Mouse (Mus musculus): Measurements from ENCODE around the gene Chp2. TPM values are rescaled to one million over a fixed set of nuclear protein-coding genes. Genes with fewer than 3 reads are reported as not detected.
A peak's percentile ranks its signal among the peaks of the same experiment; 100 is the strongest.
"Not testable (repeated sequence)": the region's sequence is repeated elsewhere in the genome, so short reads cannot be mapped to it uniquely, and the experiment has no call there.

Chp2 gene
- polyA plus RNA-seq, 1 experiment from 2014 or later = not detected

- WGBS = 61% methylated on average over 4 of the region's 4 CpGs
- no peaks in the 10 kb centered on the region for H3K9me3 ChIP-seq (ENCODE audit: control insufficient read depth, low read length)
- no peak overlapping the region for H3K9ac ChIP-seq (ENCODE audit: low read length)
- H3K27ac ChIP-seq (ENCODE audit: low read depth, low read length) = no peak overlapping the region
- H3K27me3 ChIP-seq (ENCODE audit: control insufficient read depth, insufficient read depth, low read length) = no peaks in the 10 kb centered on the region
- no peak overlapping the region for H3K4me3 ChIP-seq (ENCODE audit: low read depth, low read length)
- no peaks in the 10 kb centered on the region for H3K36me3 ChIP-seq (ENCODE audit: control insufficient read depth, insufficient read depth, low read length)
- ATAC-seq (ENCODE audit: insufficient read depth, low FRiP score, low TSS enrichment) (no peak), DNase-seq (ENCODE audit: low spot score) (no peak)
- no peaks in the 10 kb centered on the region for H3K4me1 ChIP-seq (ENCODE audit: control insufficient read depth, insufficient read depth, low read length)
- no peak overlapping the region for H3K4me2 ChIP-seq (ENCODE audit: low read depth)
Measured at GRCm38 (mm10) chr7:122229916-122230315, 10.6 kb downstream of the Chp2 start.

DNA sequence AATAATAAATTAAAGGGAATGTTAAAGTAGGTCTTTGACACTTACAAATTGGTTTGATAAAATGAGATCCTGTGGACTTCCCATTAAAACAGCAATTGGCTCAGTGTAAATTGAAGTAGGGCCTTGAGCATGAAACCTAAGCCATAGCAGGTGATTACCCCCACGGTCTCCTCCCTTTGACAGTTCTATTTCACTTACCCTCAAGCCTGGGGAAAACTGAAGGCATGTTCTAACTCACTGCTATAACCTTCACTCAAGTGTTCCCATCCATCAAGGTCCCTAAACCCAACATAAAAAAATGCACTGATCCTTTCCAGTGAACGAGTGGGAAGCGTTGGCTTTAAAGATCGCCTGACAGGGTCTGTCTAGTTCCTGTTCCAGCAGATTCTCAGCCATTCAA lies 11.6 kb downstream of the Chp2 start:
- 88% methylated on average over 4 of the region's 4 CpGs for WGBS
- Histone ChIP-seq H3K9me3 (ENCODE audit: control insufficient read depth, low read length) (no peaks in the 10 kb centered on the region), H3K27me3 (ENCODE audit: control insufficient read depth, insufficient read depth, low read length) (no peaks in the 10 kb centered on the region), H3K27ac (ENCODE audit: low read depth, low read length) (no peak overlapping the region), H3K4me1 (ENCODE audit: control insufficient read depth, insufficient read depth, low read length) (no peaks in the 10 kb centered on the region), H3K36me3 (ENCODE audit: control insufficient read depth, insufficient read depth, low read length) (no peaks in the 10 kb centered on the region), H3K4me3 (ENCODE audit: low read depth, low read length) (no peak overlapping the region), H3K4me2 (ENCODE audit: low read depth) (no peak overlapping the region), H3K9ac (ENCODE audit: low read length) (no peak overlapping the region)
- ATAC-seq (ENCODE audit: insufficient read depth, low FRiP score, low TSS enrichment) (no peak), DNase-seq (ENCODE audit: low spot score) (no peak)

GRCm38 (mm10) chr7:122238939-122239338 lies 19.6 kb downstream of the Chp2 start:
- Histone ChIP-seq H3K27ac (ENCODE audit: low read depth, low read length) (no peak overlapping the region), H3K4me2 (ENCODE audit: low read depth) (no peak overlapping the region), H3K36me3 (ENCODE audit: control insufficient read depth, insufficient read depth, low read length) (no peaks in the 10 kb centered on the region), H3K27me3 (ENCODE audit: control insufficient read depth, insufficient read depth, low read length) (no peaks in the 10 kb centered on the region), H3K4me1 (ENCODE audit: control insufficient read depth, insufficient read depth, low read length) (no peaks in the 10 kb centered on the region), H3K9ac (ENCODE audit: low read length) (no peak overlapping the region), H3K9me3 (ENCODE audit: control insufficient read depth, low read length) (no peaks in the 10 kb centered on the region), H3K4me3 (ENCODE audit: low read depth, low read length) (no peak overlapping the region)
- ATAC-seq (ENCODE audit: insufficient read depth, low FRiP score, low TSS enrichment) (no peak), DNase-seq (ENCODE audit: low spot score) (no peak)
- 94% methylated on average over 2 of the region's 2 CpGs for WGBS

DNA sequence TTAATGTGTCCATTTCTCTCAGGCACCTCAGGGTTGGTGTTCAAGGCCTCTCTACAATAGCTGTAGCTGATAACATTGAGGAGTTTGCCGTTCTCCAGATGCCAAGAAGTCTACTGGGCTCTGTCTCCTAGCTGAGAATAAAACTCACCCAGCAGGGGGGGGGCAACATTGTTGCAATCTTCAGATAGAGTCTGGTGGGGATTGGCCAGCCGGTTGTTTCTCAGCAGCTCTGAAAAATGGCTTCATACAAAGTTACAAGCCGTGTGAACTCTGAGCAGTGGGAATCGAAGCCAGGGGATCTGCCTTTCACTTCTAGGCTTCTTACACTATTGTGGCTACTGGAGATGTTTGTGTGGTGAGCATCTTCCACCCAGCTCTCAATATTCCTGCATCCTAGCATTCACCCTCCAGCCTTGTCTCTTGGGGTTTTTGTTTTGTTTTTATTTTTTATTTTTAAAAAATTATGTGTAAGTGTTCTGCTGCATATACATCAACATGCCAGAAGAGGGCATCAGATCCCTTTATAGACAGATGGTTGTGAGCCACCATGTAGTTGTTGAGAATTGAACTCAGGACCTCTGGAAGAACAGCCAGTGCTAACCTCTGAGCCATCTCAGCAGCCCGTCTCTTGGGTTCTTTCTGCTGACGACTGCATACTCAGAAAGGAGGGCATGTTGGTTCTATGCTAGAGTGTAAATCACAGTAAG lies 21.3 kb downstream of the Chp2 start:
- no peak for DNase-seq (ENCODE audit: low spot score)
- Histone ChIP-seq H3K27ac (ENCODE audit: low read depth, low read length) (no peak overlapping the region), H3K4me2 (ENCODE audit: low read depth) (no peak overlapping the region), H3K4me1 (ENCODE audit: control insufficient read depth, insufficient read depth, low read length) (no peaks in the 10 kb centered on the region), H3K9me3 (ENCODE audit: control insufficient read depth, low read length) (no peaks in the 10 kb centered on the region), H3K4me3 (ENCODE audit: low read depth, low read length) (no peak overlapping the region), H3K36me3 (ENCODE audit: control insufficient read depth, insufficient read depth, low read length) (no peaks in the 10 kb centered on the region), H3K27me3 (ENCODE audit: control insufficient read depth, insufficient read depth, low read length) (no peaks in the 10 kb centered on the region), H3K9ac (ENCODE audit: low read length) (no peak overlapping the region)
- 79% methylated on average over 6 of the region's 6 CpGs for WGBS
- ATAC-seq (ENCODE audit: insufficient read depth, low FRiP score, low TSS enrichment) = no peak

- 58% methylated on average over 1 of the region's 1 CpGs for WGBS
Measured at GRCm38 (mm10) chr7:122242260-122242659, 23.0 kb downstream of the Chp2 start.

GRCm38 (mm10) chr7:122242744-122243143 lies 23.4 kb downstream of the Chp2 start:
- not testable (repeated sequence) for H3K9me3 ChIP-seq (ENCODE audit: control insufficient read depth, low read length); H3K27me3 ChIP-seq (ENCODE audit: control insufficient read depth, insufficient read depth, low read length); H3K4me1 ChIP-seq (ENCODE audit: control insufficient read depth, insufficient read depth, low read length); H3K36me3 ChIP-seq (ENCODE audit: control insufficient read depth, insufficient read depth, low read length); DNase-seq (ENCODE audit: low spot score); H3K4me2 ChIP-seq (ENCODE audit: low read depth); H3K9ac ChIP-seq (ENCODE audit: low read length); H3K27ac ChIP-seq (ENCODE audit: low read depth, low read length); ATAC-seq (ENCODE audit: insufficient read depth, low FRiP score, low TSS enrichment); H3K4me3 ChIP-seq (ENCODE audit: low read depth, low read length)

More at GRCm38 (mm10) chr7:122242260-122242659, 23.0 kb downstream of the Chp2 start:
- Histone ChIP-seq H3K36me3 (ENCODE audit: control insufficient read depth, insufficient read depth, low read length) (no peaks in the 10 kb centered on the region), H3K9me3 (ENCODE audit: control insufficient read depth, low read length) (no peaks in the 10 kb centered on the region), H3K4me1 (ENCODE audit: control insufficient read depth, insufficient read depth, low read length) (no peaks in the 10 kb centered on the region), H3K9ac (ENCODE audit: low read length) (no peak overlapping the region), H3K27ac (ENCODE audit: low read depth, low read length) (no peak overlapping the region), H3K27me3 (ENCODE audit: control insufficient read depth, insufficient read depth, low read length) (no peaks in the 10 kb centered on the region), H3K4me3 (ENCODE audit: low read depth, low read length) (no peak overlapping the region), H3K4me2 (ENCODE audit: low read depth) (no peak overlapping the region)
- DNase-seq (ENCODE audit: low spot score) = peak; percentile 22
- no peak for ATAC-seq (ENCODE audit: insufficient read depth, low FRiP score, low TSS enrichment)

- ATAC-seq (ENCODE audit: insufficient read depth, low FRiP score, low TSS enrichment) (no peak), DNase-seq (ENCODE audit: low spot score) (no peak)
Measured at GRCm38 (mm10) chr7:122244166-122244565, 24.9 kb downstream of the Chp2 start.

DNA sequence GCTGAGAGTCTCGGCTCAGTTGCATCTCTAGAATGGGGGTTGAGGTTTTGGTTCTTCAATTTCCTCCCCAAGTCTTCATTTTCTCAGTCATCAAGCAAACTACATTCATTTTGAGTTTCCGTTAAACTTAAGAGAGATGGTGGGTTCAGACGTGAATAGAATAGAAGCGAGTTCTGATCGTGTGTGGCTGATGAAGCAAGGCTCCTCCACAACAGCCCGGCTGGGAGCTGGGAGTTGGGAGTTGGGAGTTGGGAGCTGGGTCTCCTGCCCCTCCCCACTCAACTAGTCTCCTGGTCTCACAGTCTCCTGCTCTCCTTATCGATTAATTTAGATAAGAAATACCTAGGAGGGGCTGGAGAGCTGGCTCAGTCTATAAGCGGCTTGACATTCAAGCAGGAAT lies 25.3 kb downstream of the Chp2 start:
- DNase-seq (ENCODE audit: low spot score) (no peak), ATAC-seq (ENCODE audit: insufficient read depth, low FRiP score, low TSS enrichment) (no peak)
- Histone ChIP-seq H3K9me3 (ENCODE audit: control insufficient read depth, low read length) (no peaks in the 10 kb centered on the region), H3K27ac (ENCODE audit: low read depth, low read length) (no peak overlapping the region), H3K36me3 (ENCODE audit: control insufficient read depth, insufficient read depth, low read length) (no peaks in the 10 kb centered on the region), H3K4me1 (ENCODE audit: control insufficient read depth, insufficient read depth, low read length) (no peaks in the 10 kb centered on the region), H3K27me3 (ENCODE audit: control insufficient read depth, insufficient read depth, low read length) (no peaks in the 10 kb centered on the region), H3K4me2 (ENCODE audit: low read depth) (no peak overlapping the region), H3K4me3 (ENCODE audit: low read depth, low read length) (no peak overlapping the region), H3K9ac (ENCODE audit: low read length) (no peak overlapping the region)
- WGBS = 76% methylated on average over 8 of the region's 8 CpGs

More at GRCm38 (mm10) chr7:122244166-122244565, 24.9 kb downstream of the Chp2 start:
- Histone ChIP-seq H3K27ac (ENCODE audit: low read depth, low read length) (no peak overlapping the region), H3K27me3 (ENCODE audit: control insufficient read depth, insufficient read depth, low read length) (no peaks in the 10 kb centered on the region), H3K9me3 (ENCODE audit: control insufficient read depth, low read length) (no peaks in the 10 kb centered on the region), H3K4me1 (ENCODE audit: control insufficient read depth, insufficient read depth, low read length) (no peaks in the 10 kb centered on the region), H3K9ac (ENCODE audit: low read length) (no peak overlapping the region), H3K4me2 (ENCODE audit: low read depth) (no peak overlapping the region), H3K4me3 (ENCODE audit: low read depth, low read length) (no peak overlapping the region), H3K36me3 (ENCODE audit: control insufficient read depth, insufficient read depth, low read length) (no peaks in the 10 kb centered on the region)
- 56% methylated on average over 7 of the region's 7 CpGs for WGBS

GRCm38 (mm10) chr7:122245976-122246375 lies 26.7 kb downstream of the Chp2 start:
- H3K9ac ChIP-seq (ENCODE audit: low read length) = no peak overlapping the region
- H3K4me3 ChIP-seq (ENCODE audit: low read depth, low read length) = no peak overlapping the region
- DNase-seq (ENCODE audit: low spot score) = no peak
- H3K27me3 ChIP-seq (ENCODE audit: control insufficient read depth, insufficient read depth, low read length) = no peaks in the 10 kb centered on the region
- H3K4me2 ChIP-seq (ENCODE audit: low read depth) = no peak overlapping the region
- ATAC-seq (ENCODE audit: insufficient read depth, low FRiP score, low TSS enrichment) = no peak
- H3K4me1 ChIP-seq (ENCODE audit: control insufficient read depth, insufficient read depth, low read length) = no peaks in the 10 kb centered on the region
- no peaks in the 10 kb centered on the region for H3K9me3 ChIP-seq (ENCODE audit: control insufficient read depth, low read length)
- no peak overlapping the region for H3K27ac ChIP-seq (ENCODE audit: low read depth, low read length)
- WGBS = 100% methylated on average over 2 of the region's 5 CpGs
- H3K36me3 ChIP-seq (ENCODE audit: control insufficient read depth, insufficient read depth, low read length) = no peaks in the 10 kb centered on the region
